Mouse (Mus musculus) liver, postnatal 0 days (tissue): Measurements from ENCODE around the gene Pgd. TPM values are rescaled to one million over a fixed set of nuclear protein-coding genes. Genes with fewer than 3 reads are reported as not detected.

ENCODE experiments used
- ATAC-seq: fragments of 200-750 bp; cut with Nextera tagmentation; 2 replicates; pipeline ENCODE4 v1.8.0; 2017; ENCODE audit warnings: mild to moderate bottlenecking, moderate library complexity
- DNase-seq: peaks from one replicate; pipeline ENCODE4 v3.0.0-alpha.2; 2016
- H3K27ac ChIP-seq: fragments of 300-500 bp; sonication (generic); 2 replicates; pipeline ENCODE4 v1.5.1; 2014; ENCODE audit warnings: antibody characterized with exemption, moderate library complexity, mild to moderate bottlenecking, low read depth
- H3K27me3 ChIP-seq: fragments of 300-500 bp; sonication (generic); 2 replicates; pipeline ENCODE4 v1.6.1; 2014; ENCODE audit warnings: low read length, control low read depth, mixed read lengths; ENCODE audit not compliant: insufficient read depth
- H3K36me3 ChIP-seq: fragments of 300-500 bp; sonication (generic); replicated peaks from 2 replicates; pipeline ENCODE4 v1.6.1; 2014; ENCODE audit warnings: mild to moderate bottlenecking, control low read depth, low read length, moderate library complexity, mixed read lengths; ENCODE audit not compliant: insufficient read depth
- H3K4me1 ChIP-seq: fragments of 300-500 bp; sonication (generic); 2 replicates; pipeline ENCODE4 v1.6.1; 2014; ENCODE audit warnings: antibody characterized with exemption, mild to moderate bottlenecking, control low read depth; ENCODE audit not compliant: insufficient read depth
- H3K4me2 ChIP-seq: fragments of 300-500 bp; sonication (generic); 2 replicates; pipeline ENCODE4 v1.6.1; 2014; ENCODE audit warnings: low read depth, mild to moderate bottlenecking, low read length, moderate library complexity, mixed read lengths
- H3K4me3 ChIP-seq: fragments of 300-500 bp; sonication (generic); 2 replicates; pipeline ENCODE4 v1.5.1; 2014; ENCODE audit warnings: low read depth, low read length
- H3K9ac ChIP-seq: fragments of 300-500 bp; sonication (generic); replicated peaks from 2 replicates; pipeline ENCODE4 v1.6.1; 2014; ENCODE audit warnings: mild to moderate bottlenecking, moderate library complexity
- H3K9me3 ChIP-seq: fragments of 300-500 bp; sonication (generic); 2 replicates; pipeline ENCODE4 v1.6.1; 2016; ENCODE audit warnings: mild to moderate bottlenecking, control low read depth, low read length, mixed read lengths
- CTCF ChIP-seq: sonication (generic); IDR thresholded peaks from 2 replicates; pipeline ENCODE4 v1.5.1; 2016; ENCODE audit warnings: antibody characterized with exemption, low read depth
- EP300 ChIP-seq: IDR thresholded peaks from 2 replicates; pipeline ENCODE4 v1.6.1; 2016; ENCODE audit warnings: antibody characterized with exemption, low read depth, mild to moderate bottlenecking
- WGBS: fragments of 180-500 bp; shearing (Covaris S2); extraction: QIAGEN DNeasy Blood & Tissue Kit; methylation state at CpG from one replicate; pipeline ENCODE4 v1.1.7; 2014; ENCODE audit not compliant: insufficient replicate concordance; 5-methylcytosine and 5-hydroxymethylcytosine counted together
- polyA plus RNA-seq: library from polyadenylated mRNA; unstranded; fragments of >200 nt; fragmentation: Nextera tagmentation; extraction: Ambion mirVana; gene quantifications from 2 replicates; pipeline ENCODE4 v1.2.1, GENCODE M21; 2015

Gene Pgd
- polyA plus RNA-seq, 1 experiment from 2014 or later = 49.9 TPM

- peak overlapping the region; percentile 79 for H3K4me3 ChIP-seq
- 72% methylated on average over 18 of the region's 18 CpGs for WGBS
Observed at GRCm38 (mm10) chr4:149136116-149136850, 30.3 kb downstream of the Pgd start.

GRCm38 (mm10) chr4:149133395-149133794 lies 33.2 kb downstream of the Pgd start:
- Histone ChIP-seq H3K4me1 (peaks cover 8% of the 10 kb centered on the region), H3K36me3 (0 out of 2 replicates have a peak, but pooled peaks cover 2% of the 10 kb centered on the region), H3K4me3 (no peak overlapping the region), H3K9me3 (no peaks in the 10 kb centered on the region), H3K9ac (no peak overlapping the region), H3K27me3 (no peaks in the 10 kb centered on the region), H3K27ac (peak overlapping the region; percentile 39), H3K4me2 (no peak overlapping the region)
- ATAC-seq (no peak), DNase-seq (no peak)
- TF ChIP-seq EP300 (no peak), CTCF (no peak)
- WGBS = 79% methylated on average over 5 of the region's 5 CpGs

More at GRCm38 (mm10) chr4:149136116-149136850, 30.3 kb downstream of the Pgd start:
- peak overlapping the region; percentile 86 for H3K4me2 ChIP-seq
- no peaks in the 10 kb centered on the region for H3K9me3 ChIP-seq
- H3K4me1 ChIP-seq = peaks cover 8% of the 10 kb centered on the region
- no peaks in the 10 kb centered on the region for H3K27me3 ChIP-seq
- H3K9ac ChIP-seq = peak overlapping the region; percentile 74
- TF ChIP-seq CTCF = no peak
- TF ChIP-seq EP300 = no peak
- ATAC-seq (no peak), DNase-seq (no peak)
- H3K27ac ChIP-seq = 0 out of 2 replicates have a peak overlapping the region, but pooled peaks have one; percentile 67
- H3K36me3 ChIP-seq = no peaks in the 10 kb centered on the region

GRCm38 (mm10) chr4:149131789-149132565 lies 34.6 kb downstream of the Pgd start:
- Histone ChIP-seq H3K9ac (no peak overlapping the region), H3K27ac (peak overlapping the region; percentile 24; the same call in 1 of the 2 replicates), H3K9me3 (no peaks in the 10 kb centered on the region), H3K4me3 (no peak overlapping the region), H3K36me3 (0 out of 2 replicates have a peak, but pooled peaks cover 2% of the 10 kb centered on the region), H3K4me2 (peak overlapping the region; percentile 27; the same call in 1 of the 2 replicates), H3K27me3 (no peaks in the 10 kb centered on the region), H3K4me1 (peaks cover 8% of the 10 kb centered on the region)
- TF ChIP-seq CTCF (no peak), EP300 (no peak)
- ATAC-seq = peak; percentile 51
- peak; percentile 54 for DNase-seq
- WGBS = 62% methylated on average over 21 of the region's 21 CpGs

GRCm38 (mm10) chr4:149131021-149131752 lies 35.4 kb downstream of the Pgd start:
- WGBS = 85% methylated on average over 23 of the region's 23 CpGs
- ATAC-seq = no peak
- Histone ChIP-seq H3K27ac (no peak overlapping the region), H3K4me2 (no peak overlapping the region), H3K4me3 (no peak overlapping the region), H3K9ac (no peak overlapping the region), H3K27me3 (no peaks in the 10 kb centered on the region), H3K4me1 (no peaks in the 10 kb centered on the region; the same call in 1 of the 2 replicates), H3K36me3 (0 out of 2 replicates have a peak, but pooled peaks cover 2% of the 10 kb centered on the region), H3K9me3 (no peaks in the 10 kb centered on the region)
- no peak for DNase-seq
- TF ChIP-seq EP300 (no peak), CTCF (no peak)

GRCm38 (mm10) chr4:149128467-149128866 lies 38.1 kb downstream of the Pgd start:
- H3K4me2 ChIP-seq = no peak overlapping the region
- H3K27me3 ChIP-seq = no peaks in the 10 kb centered on the region
- ATAC-seq (no peak), DNase-seq (no peak)
- no peak overlapping the region for H3K4me3 ChIP-seq
- H3K4me1 ChIP-seq = no peaks in the 10 kb centered on the region; the same call in 1 of the 2 replicates
- 0 out of 2 replicates have a peak, but pooled peaks cover 2% of the 10 kb centered on the region for H3K36me3 ChIP-seq
- H3K27ac ChIP-seq = no peak overlapping the region
- H3K9ac ChIP-seq = no peak overlapping the region
- H3K9me3 ChIP-seq = no peaks in the 10 kb centered on the region
- 68% methylated on average over 18 of the region's 18 CpGs for WGBS
- TF ChIP-seq CTCF (no peak), EP300 (no peak)

GRCm38 (mm10) chr4:149126663-149127062 lies 39.9 kb downstream of the Pgd start, which contains the start of gene Cort:
Gene Cort (minus strand): TSS chr4:149126763.
- Histone ChIP-seq H3K9me3 (no peaks in the 10 kb centered on the region), H3K4me3 (no peak within 1 kb of the TSS), H3K9ac (no peak within 1 kb of the TSS), H3K27me3 (no peaks in the 10 kb centered on the region), H3K36me3 (0 out of 2 replicates have a peak, but pooled peaks cover 2% of the 10 kb centered on the region), H3K27ac (no peak within 1 kb of the TSS), H3K4me2 (no peak within 1 kb of the TSS), H3K4me1 (no peaks in the 10 kb centered on the region)
- 76% methylated on average over 11 of the region's 11 CpGs for WGBS
- no peak for DNase-seq
- TF ChIP-seq EP300 (no peak), CTCF (no peak)
- ATAC-seq = no peak
